Mouse (Mus musculus): ENCODE data around the gene Pcyt1b.

DNA sequence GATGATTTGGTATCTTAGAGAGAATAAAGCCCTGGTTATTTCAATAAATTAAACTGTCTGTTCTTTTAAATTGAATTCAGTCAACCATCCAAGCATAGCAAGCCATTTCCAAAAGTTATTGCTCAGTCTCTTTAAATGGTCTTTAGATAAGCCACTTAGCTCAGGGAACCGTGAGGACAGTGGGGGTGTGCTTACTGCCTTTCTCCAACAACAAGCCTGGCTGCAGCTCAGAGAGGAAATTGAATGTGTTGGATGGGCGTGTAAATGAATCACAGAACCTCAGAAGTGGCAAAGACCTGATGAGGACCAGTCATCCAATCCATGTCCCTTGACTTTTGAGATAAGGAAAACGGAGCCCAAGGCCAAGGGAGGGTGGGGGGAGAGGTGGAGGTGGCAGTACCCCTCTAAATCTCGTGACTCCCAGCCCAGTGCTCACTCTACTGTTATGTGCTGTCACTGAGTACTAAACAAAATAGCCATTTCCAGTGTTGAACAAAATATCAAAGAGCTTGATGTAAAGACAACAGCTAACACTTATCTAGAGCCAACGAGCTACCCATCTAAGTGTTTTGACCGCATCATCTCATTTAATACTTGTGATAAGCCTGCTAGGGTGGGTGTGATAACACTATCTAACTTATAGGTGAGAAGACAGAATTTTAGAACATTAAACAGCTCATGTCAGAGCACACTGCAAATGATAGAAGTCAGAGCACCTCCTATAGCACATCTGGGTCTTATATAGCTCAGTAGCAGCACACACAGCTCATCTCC, 78.5 kb downstream of the Pcyt1b start:
- TF ChIP-seq POLR2A (IDR thresholded peaks at IDR 0.05; ENCODE audit: insufficient read depth, low read depth, low read length) (no peak), CTCF (IDR thresholded peaks at IDR 0.05) (no peak)
